Mouse (Mus musculus) forebrain, embryonic 11.5 days (tissue): ENCODE data around the gene Sema6d. TPM values are rescaled to one million over a fixed set of nuclear protein-coding genes. Genes with fewer than 3 reads are reported as not detected.

Experiments used
- ATAC-seq: fragments of 200-750 bp; cut with Nextera tagmentation; replicated peaks from 2 replicates; pipeline ENCODE4 v1.8.0; 2017; ENCODE audit warnings: moderate TSS enrichment; ENCODE audit not compliant: low FRiP score
- DNase-seq: peaks from one replicate; pipeline ENCODE4 v3.0.0-alpha.2; 2017; ENCODE audit warnings: low spot score
- H3K27ac ChIP-seq: fragments of 300-500 bp; sonication (generic); 2 replicates; pipeline ENCODE4 v1.5.1; 2014; ENCODE audit warnings: low read depth, low read length
- H3K27me3 ChIP-seq: fragments of 300-500 bp; sonication (generic); 2 replicates; pipeline ENCODE4 v1.6.1; 2014; ENCODE audit warnings: mild to moderate bottlenecking, low read length, mixed read lengths; ENCODE audit not compliant: control insufficient read depth, insufficient read depth
- H3K36me3 ChIP-seq: fragments of 300-500 bp; sonication (generic); 2 replicates; pipeline ENCODE4 v1.6.1; 2014; ENCODE audit warnings: mild to moderate bottlenecking, low read length, moderate library complexity, mixed read lengths; ENCODE audit not compliant: control insufficient read depth, insufficient read depth
- H3K4me1 ChIP-seq: fragments of 300-500 bp; sonication (generic); replicated peaks from 2 replicates; pipeline ENCODE4 v1.6.1; 2014; ENCODE audit warnings: low read length, mixed read lengths; ENCODE audit not compliant: control insufficient read depth, insufficient read depth
- H3K4me2 ChIP-seq: fragments of 300-500 bp; sonication (generic); 2 replicates; pipeline ENCODE4 v1.6.1; 2014; ENCODE audit warnings: low read depth, mild to moderate bottlenecking, low read length, moderate library complexity, mixed read lengths; ENCODE audit not compliant: severe bottlenecking
- H3K4me3 ChIP-seq: fragments of 300-500 bp; sonication (generic); 2 replicates; pipeline ENCODE4 v1.5.1; 2014; ENCODE audit warnings: low read depth, low read length
- H3K9ac ChIP-seq: fragments of 300-500 bp; sonication (generic); 2 replicates; pipeline ENCODE4 v1.6.1; 2014; ENCODE audit warnings: low read length
- H3K9me3 ChIP-seq: fragments of 300-500 bp; sonication (generic); 2 replicates; pipeline ENCODE4 v1.6.1; 2016; ENCODE audit warnings: low read length, mixed read lengths; ENCODE audit not compliant: control insufficient read depth
- WGBS: fragments of 180-500 bp; shearing (Covaris S2); extraction: QIAGEN DNeasy Blood & Tissue Kit; methylation state at CpG from one replicate; pipeline ENCODE4 v1.1.7; 2014; 5-methylcytosine and 5-hydroxymethylcytosine counted together
- polyA plus RNA-seq: library from polyadenylated mRNA; unstranded; fragments of >200 nt; fragmentation: Nextera tagmentation; extraction: Ambion mirVana; gene quantifications from 2 replicates; pipeline ENCODE4 v1.2.1, GENCODE M21; 2014

Gene Sema6d
- polyA plus RNA-seq, 1 experiment from 2014 or later, result 9.8 TPM

DNA sequence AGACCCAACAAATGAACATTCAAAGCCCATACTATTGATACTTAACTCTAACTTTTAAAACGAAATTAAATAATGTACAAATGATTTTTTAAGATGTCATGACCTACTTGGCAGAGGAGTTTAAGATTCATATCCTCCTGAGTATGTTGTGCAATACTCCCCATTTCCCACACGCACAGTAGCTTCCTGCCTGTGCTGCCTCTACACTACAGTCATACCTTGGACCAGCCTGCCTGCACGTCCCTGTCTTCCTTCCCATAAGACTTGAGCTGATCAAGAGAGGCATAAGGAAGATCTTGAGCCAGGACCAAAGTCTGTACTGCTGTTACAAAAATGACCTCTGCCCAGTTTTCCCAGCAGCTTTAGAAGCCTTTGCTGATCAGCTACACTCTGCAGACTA lies 509.2 kb downstream of the Sema6d start:
- H3K27ac ChIP-seq, result no peak overlapping the region

GRCm38 (mm10) chr2:124601702-124602378 lies 512.1 kb downstream of the Sema6d start:
- H3K4me3 ChIP-seq, result no peak overlapping the region
- no peaks in the 10 kb centered on the region for H3K27me3 ChIP-seq
- DNase-seq (no peak), ATAC-seq (no peak)
- H3K36me3 ChIP-seq, result no peaks in the 10 kb centered on the region
- H3K4me2 ChIP-seq, result no peak overlapping the region
- no peak overlapping the region for H3K27ac ChIP-seq
- WGBS, result 85% methylated on average over 9 of the region's 9 CpGs
- no peaks in the 10 kb centered on the region for H3K4me1 ChIP-seq
- H3K9ac ChIP-seq, result no peak overlapping the region
- H3K9me3 ChIP-seq, result no peaks in the 10 kb centered on the region

More for the DNA sequence above, 509.2 kb downstream of the Sema6d start:
- DNase-seq, result no peak
- WGBS, result 82% methylated on average over 3 of the region's 3 CpGs
- Histone ChIP-seq H3K9me3 (no peaks in the 10 kb centered on the region), H3K4me1 (no peaks in the 10 kb centered on the region), H3K9ac (no peak overlapping the region), H3K4me3 (no peak overlapping the region), H3K36me3 (no peaks in the 10 kb centered on the region), H3K4me2 (no peak overlapping the region), H3K27me3 (no peaks in the 10 kb centered on the region)
- no peak for ATAC-seq

GRCm38 (mm10) chr2:124602379-124602913 lies 512.7 kb downstream of the Sema6d start:
- DNase-seq, result no peak
- Histone ChIP-seq H3K9ac (no peak overlapping the region), H3K27me3 (0 out of 2 replicates have a peak, but pooled peaks cover under 1% of the 10 kb centered on the region), H3K4me3 (no peak overlapping the region), H3K27ac (no peak overlapping the region), H3K9me3 (no peaks in the 10 kb centered on the region), H3K4me2 (no peak overlapping the region), H3K36me3 (no peaks in the 10 kb centered on the region), H3K4me1 (no peaks in the 10 kb centered on the region)
- 55% methylated on average over 8 of the region's 8 CpGs for WGBS
- ATAC-seq, result 0 out of 2 replicates have a peak, but pooled peaks have one; percentile 30

- Histone ChIP-seq H3K9ac (no peak overlapping the region), H3K36me3 (no peaks in the 10 kb centered on the region), H3K4me2 (no peak overlapping the region), H3K9me3 (no peaks in the 10 kb centered on the region), H3K4me3 (no peak overlapping the region), H3K27me3 (peaks cover 2% of the 10 kb centered on the region; the same call in 1 of the 2 replicates), H3K4me1 (no peaks in the 10 kb centered on the region), H3K27ac (no peak overlapping the region)
- ATAC-seq (no peak), DNase-seq (no peak)
- WGBS, result 86% methylated on average over 1 of the region's 1 CpGs
Observed at GRCm38 (mm10) chr2:124605341-124605740, 515.6 kb downstream of the Sema6d start.

GRCm38 (mm10) chr2:124607986-124608385 lies 518.2 kb downstream of the Sema6d start:
- 56% methylated on average over 5 of the region's 5 CpGs for WGBS
- no peak overlapping the region for H3K27ac ChIP-seq
- no peak for DNase-seq

GRCm38 (mm10) chr2:124608546-124608945 lies 518.8 kb downstream of the Sema6d start:
- Histone ChIP-seq H3K9ac (no peak overlapping the region), H3K4me2 (no peak overlapping the region), H3K4me3 (no peak overlapping the region), H3K4me1 (0 out of 2 replicates have a peak, but pooled peaks cover 2% of the 10 kb centered on the region), H3K27ac (no peak overlapping the region), H3K9me3 (no peaks in the 10 kb centered on the region), H3K27me3 (peaks cover 8% of the 10 kb centered on the region), H3K36me3 (no peaks in the 10 kb centered on the region)
- DNase-seq (no peak), ATAC-seq (no peak)
- WGBS, result 78% methylated on average over 4 of the region's 4 CpGs

More at GRCm38 (mm10) chr2:124607986-124608385, 518.2 kb downstream of the Sema6d start:
- Histone ChIP-seq H3K27me3 (peaks cover 8% of the 10 kb centered on the region), H3K4me3 (no peak overlapping the region), H3K4me1 (0 out of 2 replicates have a peak, but pooled peaks cover 2% of the 10 kb centered on the region), H3K4me2 (no peak overlapping the region), H3K9me3 (no peaks in the 10 kb centered on the region), H3K36me3 (no peaks in the 10 kb centered on the region), H3K9ac (no peak overlapping the region)
- ATAC-seq, result no peak

GRCm38 (mm10) chr2:124609014-124609413 lies 519.2 kb downstream of the Sema6d start:
- Histone ChIP-seq H3K27me3 (peaks cover 8% of the 10 kb centered on the region), H3K4me2 (peak overlapping the region; percentile 98; the same call in 1 of the 2 replicates)

DNA sequence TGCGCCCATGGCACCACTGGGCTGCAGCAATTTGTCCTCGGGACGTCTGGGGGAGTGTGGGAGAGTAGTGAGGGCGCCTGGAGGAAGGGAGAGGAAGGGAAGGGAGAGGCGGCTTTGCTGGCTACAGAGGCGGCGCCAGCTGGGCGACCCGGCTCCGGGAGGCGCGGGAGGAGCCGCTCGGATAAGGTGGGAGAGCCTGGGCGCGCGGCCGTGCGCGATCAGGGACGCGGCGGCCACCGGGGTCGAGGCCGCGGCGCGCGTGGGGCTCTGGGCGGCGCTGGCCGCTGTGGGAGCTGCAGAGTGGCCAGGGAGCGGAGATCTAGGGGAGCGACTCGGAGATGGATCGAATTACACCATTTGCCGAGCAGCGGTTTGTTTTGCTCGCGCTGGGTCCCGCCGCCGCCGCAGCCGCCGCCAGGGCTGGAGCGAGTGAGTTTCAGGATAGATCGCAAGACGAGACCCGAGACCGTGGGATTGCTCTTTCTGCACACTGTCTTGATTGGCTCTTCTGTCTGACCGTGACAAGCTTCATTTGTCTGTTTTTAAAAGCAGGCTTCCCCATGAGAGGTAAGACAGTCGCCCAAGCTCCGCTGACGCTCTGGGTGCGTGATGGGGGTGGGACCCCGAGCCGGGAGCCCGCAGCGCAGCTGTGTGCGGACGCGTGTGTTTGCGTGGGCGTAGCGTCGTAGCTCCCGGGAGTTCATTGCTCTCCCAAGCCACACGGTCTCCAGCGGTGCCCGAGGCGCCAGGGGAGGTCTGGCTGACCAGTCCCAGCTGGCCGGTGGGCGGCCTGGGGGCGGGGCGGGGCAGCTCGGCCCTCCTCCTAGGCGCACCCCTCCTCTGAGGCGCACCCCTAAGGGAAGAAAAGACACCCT lies 520.2 kb downstream of the Sema6d start:
- ATAC-seq (peak; percentile 85), DNase-seq (peak; percentile 88)
- Histone ChIP-seq H3K27ac (peak overlapping the region; percentile 48), H3K9me3 (no peaks in the 10 kb centered on the region), H3K4me1 (0 out of 2 replicates have a peak, but pooled peaks cover 2% of the 10 kb centered on the region), H3K27me3 (peaks cover 8% of the 10 kb centered on the region), H3K4me3 (peak overlapping the region; percentile 70), H3K4me2 (peak overlapping the region; percentile 98), H3K36me3 (no peaks in the 10 kb centered on the region), H3K9ac (peak overlapping the region; percentile 68)
- WGBS, result 1% methylated on average over 77 of the region's 80 CpGs

More at GRCm38 (mm10) chr2:124609014-124609413, 519.2 kb downstream of the Sema6d start:
- 0 out of 2 replicates have a peak, but pooled peaks cover 2% of the 10 kb centered on the region for H3K4me1 ChIP-seq
- H3K4me3 ChIP-seq, result no peak overlapping the region
- WGBS, result 19% methylated on average over 5 of the region's 5 CpGs
- H3K27ac ChIP-seq, result no peak overlapping the region
- no peaks in the 10 kb centered on the region for H3K36me3 ChIP-seq
- H3K9ac ChIP-seq, result no peak overlapping the region
- ATAC-seq (no peak), DNase-seq (no peak)
- no peaks in the 10 kb centered on the region for H3K9me3 ChIP-seq
